Mouse (Mus musculus): ENCODE measurements around the gene Plekho2.
A peak's percentile ranks its signal among the peaks of the same experiment; 100 is the strongest.

Gene Plekho2

DNA sequence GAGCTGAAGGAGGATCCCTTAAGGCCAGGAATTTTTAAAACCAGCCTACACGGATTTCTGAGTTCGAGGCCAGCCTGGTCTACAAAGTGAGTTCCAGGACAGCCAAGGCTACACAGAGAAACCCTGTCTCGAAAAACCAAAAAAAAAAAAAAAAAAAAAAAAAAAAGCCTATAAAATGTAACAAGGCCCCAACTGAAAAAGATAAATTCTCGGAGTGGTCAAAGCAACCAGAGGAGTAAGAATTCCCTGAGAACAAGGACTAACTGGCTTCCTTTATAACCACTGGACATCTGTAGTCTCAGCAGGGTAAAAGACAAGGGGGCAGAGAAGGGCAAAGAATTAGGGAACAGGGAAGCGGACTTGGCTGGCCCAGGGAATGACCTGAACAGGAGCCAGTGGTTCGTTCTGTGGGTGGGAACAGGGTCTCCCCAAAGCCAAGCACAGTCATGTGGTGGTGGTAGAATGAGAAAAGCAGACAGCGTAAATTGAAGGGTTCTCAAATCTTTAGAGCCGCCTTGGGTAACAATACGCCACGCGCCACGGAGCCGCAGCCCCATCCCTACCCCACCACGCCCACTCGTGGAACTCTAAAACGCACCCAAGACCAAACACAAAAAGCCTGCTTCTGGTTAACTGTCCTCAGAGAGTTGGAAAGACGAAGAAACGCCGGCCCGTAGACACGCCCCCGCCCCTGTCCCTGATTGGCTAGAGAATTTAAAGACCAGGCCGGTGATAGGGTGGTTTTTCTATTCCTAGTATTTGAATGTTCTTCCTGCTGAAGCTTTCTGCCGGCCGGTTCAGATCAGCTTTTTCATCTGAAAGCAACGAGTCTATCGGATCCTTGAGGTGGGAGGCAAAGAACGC lies 6.8 kb upstream of the Plekho2 start, which contains the start of gene Pif1:
TSS of gene Pif1 (plus strand) at position 755 of the 864 bp plus-strand sequence.
- peak; percentile 66 to 79 for DNase-seq

- no peak for DNase-seq
These were observed 3.2 kb upstream of the Plekho2 start for GRCm38 (mm10) chr9:65583045-65583444.

DNA sequence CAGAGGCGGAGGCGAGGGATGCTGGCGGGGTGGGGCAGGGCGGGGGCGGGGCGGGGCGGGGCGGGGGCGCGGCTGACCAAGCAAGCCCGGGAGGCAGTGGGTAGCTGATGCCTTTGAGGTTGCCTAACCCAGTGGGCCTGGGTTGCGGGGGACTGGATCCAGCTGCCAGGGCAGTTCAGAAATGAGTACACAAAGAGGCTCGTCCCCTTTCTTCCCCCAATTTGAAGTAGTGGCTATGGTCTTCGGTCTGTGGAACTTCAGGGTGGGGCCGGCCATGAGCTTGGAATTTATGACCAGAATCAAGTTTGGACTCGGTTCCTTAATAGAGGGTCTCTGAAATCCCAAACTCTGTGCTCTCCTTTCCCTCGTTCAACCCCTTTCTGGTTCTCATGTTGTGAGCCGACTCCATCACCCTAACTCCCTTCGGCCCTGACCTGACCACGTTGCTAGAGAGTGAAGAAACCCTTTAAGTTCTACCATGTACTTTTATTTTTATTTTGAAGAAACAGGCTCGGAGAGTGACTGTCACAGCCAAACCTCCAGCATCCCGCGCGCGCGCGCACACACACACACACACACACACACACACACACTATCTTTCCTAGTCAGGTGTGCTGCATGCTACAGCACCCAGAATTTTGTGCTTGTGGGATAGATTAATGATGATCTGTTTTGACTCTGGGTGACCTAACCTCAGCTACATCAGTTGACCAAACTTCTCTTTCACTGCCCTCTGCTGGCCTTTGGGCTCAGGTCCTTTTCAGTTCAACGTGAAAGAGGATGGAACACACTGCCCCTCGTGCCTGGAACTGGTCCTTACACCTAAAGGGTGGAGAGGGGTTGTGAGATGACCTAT lies 789 bp upstream of the Plekho2 start:
- DNase-seq: peak; percentile 76 to 88

DNA sequence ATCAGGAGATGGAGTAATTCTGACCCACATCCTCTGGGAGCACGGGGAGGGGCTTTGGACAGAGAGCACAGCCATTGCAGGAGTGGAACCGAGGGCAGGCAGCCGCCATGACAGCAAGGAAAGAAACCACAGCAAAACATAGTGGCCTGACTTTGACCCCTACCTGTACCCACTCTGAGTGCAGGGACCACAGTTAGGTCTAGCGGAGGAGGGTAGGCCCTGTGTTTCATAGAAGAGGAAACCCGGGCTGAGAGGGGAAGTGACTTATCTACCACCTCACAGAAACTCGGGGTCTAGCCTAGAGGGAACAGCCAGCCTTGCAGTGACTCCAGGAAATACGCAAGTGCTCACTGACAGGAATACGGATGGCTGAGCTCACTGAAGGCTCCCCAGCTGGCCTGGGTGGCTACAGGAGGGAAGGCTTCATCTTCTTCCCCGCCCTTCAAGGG lies 1.0 kb downstream of the Plekho2 start:
- DNase-seq: no peak

- DNase-seq: no peak
These were observed 2.2 kb downstream of the Plekho2 start for GRCm38 (mm10) chr9:65577511-65578196.

DNA sequence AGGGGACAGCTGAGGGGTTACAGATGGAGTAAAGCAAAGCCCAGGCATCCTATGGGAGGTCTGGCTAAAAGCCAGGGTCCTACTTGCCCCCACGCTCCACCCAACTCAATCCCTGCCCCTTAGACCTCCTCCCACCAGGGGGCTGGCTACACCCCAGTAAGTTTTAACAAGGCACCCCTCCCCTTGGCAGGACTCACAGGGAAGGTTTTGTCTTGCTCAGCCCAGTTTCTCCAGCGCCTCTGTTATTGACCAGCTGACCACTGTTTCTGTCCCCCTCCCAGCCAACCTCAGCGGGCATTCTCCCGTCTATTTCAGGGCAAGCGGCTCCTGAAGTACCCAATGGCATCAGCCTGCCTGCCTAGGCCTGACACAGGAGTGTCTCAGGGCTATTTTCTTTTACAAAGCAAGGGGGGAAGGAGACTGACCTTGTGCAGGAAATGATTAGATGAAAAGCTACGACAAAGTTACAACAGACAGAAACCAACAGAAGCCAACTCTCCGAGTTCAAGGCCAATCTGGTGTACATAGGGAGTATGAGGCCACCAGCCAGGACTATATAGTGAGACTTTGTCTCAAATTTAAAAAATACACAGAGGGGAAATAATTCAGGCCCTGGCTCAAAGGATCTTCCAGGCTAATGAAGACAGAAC lies 2.9 kb downstream of the Plekho2 start:
- DNase-seq: peak in 1 of 2 experiments; percentile 45

DNA sequence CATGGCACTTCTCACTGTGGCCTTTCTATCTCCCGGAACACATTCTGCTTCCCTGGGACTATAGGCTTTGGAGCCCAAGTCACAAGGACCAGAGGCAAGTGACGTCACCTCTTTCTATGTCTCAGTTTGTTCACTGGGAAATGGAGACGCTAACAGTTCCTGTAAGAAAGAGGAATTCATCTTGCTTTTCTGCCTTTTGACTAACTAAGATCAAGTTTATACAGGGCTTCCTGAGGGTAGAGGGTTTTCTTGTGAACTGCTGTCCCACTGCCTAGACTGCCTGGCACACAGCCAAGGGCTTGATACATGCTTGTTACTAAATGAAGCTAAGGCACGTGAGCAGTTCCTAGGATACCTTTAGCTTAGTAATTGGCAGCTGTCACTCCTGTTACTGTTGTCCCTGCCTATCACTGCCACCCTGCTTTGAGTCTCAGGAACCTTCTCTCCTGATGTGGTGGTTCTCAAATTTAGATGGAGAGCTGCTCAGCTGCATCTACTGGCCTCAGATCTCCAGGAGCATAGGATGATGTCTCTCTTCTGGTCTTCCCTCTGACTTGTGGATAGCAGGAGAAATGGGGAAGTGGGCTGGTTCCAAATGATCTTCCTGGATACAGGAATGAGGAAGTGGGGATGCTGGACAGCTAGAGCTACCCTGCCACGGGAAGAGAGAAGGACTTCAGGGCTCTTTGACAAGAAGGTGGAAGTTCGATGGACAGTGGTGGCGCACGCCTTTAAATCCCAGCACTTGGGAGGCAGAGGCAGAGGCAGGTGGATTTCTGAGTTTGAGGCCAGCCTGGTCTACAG lies 4.2 kb downstream of the Plekho2 start:
- DNase-seq: peak in 1 of 2 experiments; percentile 50

DNA sequence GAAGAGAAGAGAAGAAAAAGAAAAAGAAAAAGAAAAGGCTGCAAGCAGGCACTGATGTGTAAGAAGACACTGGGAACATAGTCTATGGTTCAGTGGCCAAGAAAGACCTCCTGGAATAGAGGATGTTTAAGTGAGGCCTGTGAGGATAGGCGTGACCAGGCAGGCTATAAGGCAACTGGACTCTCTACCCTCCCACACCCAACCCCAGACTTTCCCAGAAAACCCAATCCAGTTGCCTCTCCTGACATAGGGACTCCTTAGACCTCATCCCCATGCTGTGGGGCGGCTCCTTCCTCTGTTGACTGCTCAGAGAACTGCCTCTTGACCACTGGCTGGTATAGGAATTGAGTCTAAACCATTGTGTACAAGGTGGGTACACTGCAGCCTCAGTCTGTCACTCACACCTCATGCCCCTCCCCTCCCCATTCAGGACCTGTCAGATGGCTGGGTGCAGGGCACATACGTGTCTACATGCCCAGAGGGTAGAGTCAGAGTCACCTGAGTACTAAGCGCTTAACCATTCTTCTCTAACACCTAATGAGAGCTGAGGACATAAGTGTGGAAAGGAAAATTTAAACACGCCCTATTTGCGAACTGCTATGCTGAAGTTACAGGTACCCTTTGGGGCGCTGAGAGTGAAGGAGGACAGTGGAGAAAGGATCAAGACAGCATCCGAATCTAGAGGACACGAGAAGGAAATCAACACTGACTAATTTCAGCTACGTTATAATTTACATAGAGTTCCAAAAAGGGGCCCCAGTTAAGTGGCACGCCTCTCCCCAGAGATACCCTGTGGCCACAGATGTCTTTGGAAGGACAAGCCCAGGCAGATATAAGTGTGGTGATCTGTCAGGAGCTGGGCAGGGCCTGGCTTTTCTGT lies 5.1 kb downstream of the Plekho2 start:
- no peak for DNase-seq

- no peak for DNase-seq
These were observed 7.0 kb downstream of the Plekho2 start for GRCm38 (mm10) chr9:65572837-65573236.

- no peak for DNase-seq
These were observed 10.3 kb downstream of the Plekho2 start for GRCm38 (mm10) chr9:65569491-65569971.

- DNase-seq: no peak
These were observed 11.1 kb downstream of the Plekho2 start for GRCm38 (mm10) chr9:65568787-65569186.

- no peak for DNase-seq
These were observed 15.1 kb downstream of the Plekho2 start for GRCm38 (mm10) chr9:65564698-65565097.

GRCm38 (mm10) chr9:65563073-65563472 lies 16.8 kb downstream of the Plekho2 start:
- no peak for DNase-seq

DNA sequence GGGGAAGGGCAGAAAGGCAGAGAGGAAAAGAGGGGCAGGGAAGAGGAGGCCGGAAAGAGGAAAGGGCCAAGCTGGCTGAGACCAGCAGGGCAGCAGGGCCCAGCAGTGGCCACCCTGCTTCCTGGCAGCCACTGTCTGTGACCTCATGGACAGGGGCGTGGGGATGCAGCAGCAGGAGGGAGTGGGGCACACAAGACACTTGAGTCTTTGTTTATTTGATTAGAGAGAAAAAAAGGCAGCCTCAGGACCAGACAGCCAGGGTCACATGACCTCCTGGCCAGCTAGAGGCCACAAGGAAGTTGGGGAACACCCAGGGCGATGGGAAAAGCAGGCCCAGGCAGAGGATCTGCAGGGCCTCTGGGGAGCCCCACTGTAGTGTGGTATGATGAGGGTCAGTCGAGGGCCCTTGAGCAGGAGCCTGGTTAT lies 17.7 kb downstream of the Plekho2 start:
- peak; percentile 26 to 53 for DNase-seq

DNA sequence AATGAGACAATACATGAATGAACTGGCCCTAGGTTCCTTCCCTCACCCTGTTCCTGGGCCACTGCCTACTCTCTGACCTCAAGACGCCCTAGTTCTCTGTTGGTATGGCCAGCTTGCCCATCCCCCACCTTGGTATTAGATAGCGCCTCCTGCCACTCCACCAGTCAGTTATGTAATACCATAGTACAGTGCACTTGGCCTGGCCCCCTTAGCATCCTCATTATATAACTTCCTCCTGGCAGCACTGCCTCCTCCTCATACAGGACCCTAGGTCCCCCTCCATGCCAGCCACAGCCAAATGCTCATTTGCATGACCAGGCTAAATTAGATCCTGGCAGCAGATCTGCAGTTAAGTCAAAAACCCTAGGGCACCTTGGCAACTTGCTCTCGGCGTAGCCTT lies 18.8 kb downstream of the Plekho2 start:
- peak; percentile 36 to 55 for DNase-seq

- DNase-seq: no peak
These were observed 21.0 kb downstream of the Plekho2 start for GRCm38 (mm10) chr9:65558806-65559205.

DNA sequence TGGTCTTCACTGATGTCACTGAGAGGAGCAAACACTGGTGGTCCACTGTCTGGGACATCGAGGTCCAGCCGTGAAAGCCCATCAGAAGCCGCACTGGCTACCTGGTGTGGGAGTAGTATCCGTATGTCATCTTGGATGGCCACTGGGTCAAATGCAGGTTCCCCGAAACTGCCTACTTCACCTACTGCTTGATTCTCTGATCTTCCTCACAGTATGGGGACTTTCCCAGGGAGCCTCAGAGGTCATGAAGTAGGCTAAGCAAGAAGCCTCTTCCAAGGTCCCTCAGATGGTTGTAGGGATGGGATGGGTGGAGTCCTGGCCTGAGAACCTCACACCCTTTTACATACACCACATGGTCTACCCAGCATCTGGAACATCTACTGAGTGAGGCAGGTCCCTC lies 22.9 kb downstream of the Plekho2 start:
- no peak for DNase-seq

DNA sequence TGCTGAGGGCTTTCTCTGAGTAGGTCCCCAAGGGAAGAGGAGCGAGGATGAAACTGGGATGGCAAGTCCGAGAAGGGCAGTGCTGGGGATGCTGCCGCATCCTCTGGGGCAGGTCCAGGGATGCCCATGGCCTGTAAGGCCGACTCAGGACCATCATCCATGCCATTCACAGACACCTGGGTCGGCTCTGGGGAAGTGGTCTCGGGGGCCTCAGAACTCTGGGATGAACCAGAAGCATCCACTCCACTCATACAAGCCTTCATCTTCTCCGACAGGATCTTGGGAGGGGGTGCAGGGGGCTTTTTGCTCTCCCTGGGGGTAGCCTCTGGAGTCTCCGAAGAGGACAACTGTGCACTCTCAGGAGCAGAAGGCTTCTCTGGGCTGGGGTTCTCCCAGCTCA lies 23.5 kb downstream of the Plekho2 start:
- no peak for DNase-seq

- no peak for DNase-seq
These were observed 24.2 kb downstream of the Plekho2 start for GRCm38 (mm10) chr9:65555621-65556020.

GRCm38 (mm10) chr9:65555001-65555405 lies 24.8 kb downstream of the Plekho2 start:
- DNase-seq: no peak
